Mouse (Mus musculus): ENCODE results near the gene Hist1h2bf. TPM values are rescaled to one million over a fixed set of nuclear protein-coding genes. Genes with fewer than 3 reads are reported as not detected.
"Not testable (repeated sequence)": the region's sequence is repeated elsewhere in the genome, so short reads cannot be mapped to it uniquely, and the experiment has no call there.

Hist1h2bf gene
- polyA plus RNA-seq, 1 experiment from 2014 or later: 6.0 TPM

DNA sequence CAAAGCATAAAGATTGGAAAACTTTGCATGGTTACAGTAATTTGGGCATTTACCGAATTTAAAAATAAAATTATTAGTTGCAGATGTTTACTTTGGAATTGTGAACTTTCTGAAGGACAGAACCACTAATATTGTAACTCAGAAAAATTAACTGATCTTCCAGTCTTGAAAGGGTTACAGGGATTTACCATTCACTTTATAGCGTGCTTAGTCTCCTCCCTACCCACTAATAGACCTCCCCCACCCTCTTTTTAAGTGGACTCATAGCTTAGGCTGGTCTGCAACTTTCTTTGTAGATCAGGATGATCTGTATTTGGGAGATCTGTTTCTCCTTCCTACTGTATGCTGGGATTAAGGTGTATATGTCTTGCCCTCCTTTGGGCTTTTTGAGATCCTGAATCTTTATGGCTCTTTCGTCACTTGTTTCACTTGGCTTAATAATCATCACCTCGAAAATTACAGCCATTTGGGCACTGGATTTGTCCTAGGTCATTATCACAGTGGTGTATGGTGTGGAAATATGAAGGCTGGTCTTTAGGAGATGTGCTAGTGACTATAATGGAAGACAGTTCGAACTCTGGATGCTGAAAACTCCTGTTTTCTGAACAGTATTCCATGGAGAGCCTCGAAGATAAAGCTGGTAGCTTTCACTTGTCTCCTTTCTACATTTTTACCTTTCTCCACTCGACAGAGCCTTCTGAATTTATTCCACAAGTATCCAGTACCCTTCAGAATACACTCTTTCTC lies 37.7 kb downstream of the Hist1h2bf start:
- WGBS: 13% methylated on average over 7 of the region's 7 CpGs

DNA sequence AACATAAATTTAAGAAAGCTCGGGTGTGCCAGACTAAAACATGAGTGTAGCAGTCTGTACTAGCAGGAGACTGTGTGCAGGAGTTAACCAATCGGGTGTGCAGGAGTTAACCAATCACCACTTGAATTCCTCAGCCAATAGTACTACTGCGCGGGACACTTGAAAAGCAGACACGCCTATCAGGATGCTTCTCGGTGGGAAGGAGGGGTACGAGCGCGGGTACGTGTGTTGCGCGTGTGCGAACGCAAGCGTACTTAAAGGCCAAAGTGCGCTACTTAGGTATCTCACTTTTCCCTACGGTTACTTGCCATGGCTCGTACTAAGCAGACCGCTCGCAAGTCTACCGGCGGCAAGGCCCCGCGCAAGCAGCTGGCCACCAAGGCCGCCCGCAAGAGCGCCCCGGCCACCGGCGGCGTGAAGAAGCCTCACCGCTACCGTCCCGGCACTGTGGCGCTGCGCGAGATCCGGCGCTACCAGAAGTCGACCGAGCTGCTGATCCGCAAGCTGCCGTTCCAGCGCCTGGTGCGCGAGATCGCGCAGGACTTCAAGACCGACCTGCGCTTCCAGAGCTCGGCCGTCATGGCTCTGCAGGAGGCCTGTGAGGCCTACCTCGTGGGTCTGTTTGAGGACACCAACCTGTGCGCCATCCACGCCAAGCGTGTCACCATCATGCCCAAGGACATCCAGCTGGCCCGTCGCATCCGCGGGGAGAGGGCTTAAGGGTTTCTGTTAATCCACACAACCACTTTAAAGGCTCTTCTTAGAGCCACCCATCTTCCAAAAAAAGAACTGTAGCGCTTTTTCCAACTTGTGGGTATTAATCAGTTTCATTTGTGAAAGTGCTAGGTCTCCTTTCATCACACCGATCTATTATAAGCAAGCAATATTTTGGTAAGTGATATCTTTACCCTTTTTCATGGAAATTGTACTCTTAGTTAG lies 38.6 kb downstream of the Hist1h2bf start, which contains the start of gene Hist1h3g:
Hist1h3g (plus strand) TSS at position 286 of the 939 bp plus-strand sequence.
- Histone ChIP-seq H3K4me3 (replicated peaks) (peak within 1 kb of the TSS; percentile 56), H3K4me1 (peaks cover 42% of the 10 kb centered on the region), H3K27ac (peak within 1 kb of the TSS; percentile 98), H3K9ac (peak within 1 kb of the TSS; percentile 57), H3K4me2 (peak within 1 kb of the TSS; percentile 58)
- H3K36me3 ChIP-seq; H3K27me3 ChIP-seq; H3K9me3 ChIP-seq (replicated peaks): not testable (repeated sequence)
- under 1% methylated on average over 50 of the region's 62 CpGs for WGBS
- ATAC-seq (replicated peaks; ENCODE audit: low FRiP score): peak; percentile 94

More for the DNA sequence above, 37.7 kb downstream of the Hist1h2bf start:
- Histone ChIP-seq H3K4me2 (peak overlapping the region; percentile 58), H3K4me1 (peaks cover 46% of the 10 kb centered on the region), H3K4me3 (replicated peaks) (peak overlapping the region; percentile 56), H3K36me3 (no peaks in the 10 kb centered on the region), H3K9ac (peak overlapping the region; percentile 57), H3K9me3 (replicated peaks) (no peaks in the 10 kb centered on the region), H3K27ac (peak overlapping the region; percentile 98), H3K27me3 (no peaks in the 10 kb centered on the region)
- ATAC-seq (replicated peaks; ENCODE audit: low FRiP score): no peak

- Histone ChIP-seq H3K36me3 (no peaks in the 10 kb centered on the region), H3K9ac (peak overlapping the region; percentile 40), H3K4me2 (peak overlapping the region; percentile 58), H3K4me3 (replicated peaks) (peak overlapping the region; percentile 56), H3K27ac (peak overlapping the region; percentile 98), H3K4me1 (peaks cover 40% of the 10 kb centered on the region), H3K9me3 (replicated peaks) (no peaks in the 10 kb centered on the region), H3K27me3 (no peaks in the 10 kb centered on the region)
- under 1% methylated on average over 15 of the region's 15 CpGs for WGBS
- 0 out of 2 replicates have a peak, but pooled peaks have one; percentile 13 for ATAC-seq (replicated peaks; ENCODE audit: low FRiP score)
Observed at GRCm38 (mm10) chr13:23534368-23535131, 39.4 kb downstream of the Hist1h2bf start.

DNA sequence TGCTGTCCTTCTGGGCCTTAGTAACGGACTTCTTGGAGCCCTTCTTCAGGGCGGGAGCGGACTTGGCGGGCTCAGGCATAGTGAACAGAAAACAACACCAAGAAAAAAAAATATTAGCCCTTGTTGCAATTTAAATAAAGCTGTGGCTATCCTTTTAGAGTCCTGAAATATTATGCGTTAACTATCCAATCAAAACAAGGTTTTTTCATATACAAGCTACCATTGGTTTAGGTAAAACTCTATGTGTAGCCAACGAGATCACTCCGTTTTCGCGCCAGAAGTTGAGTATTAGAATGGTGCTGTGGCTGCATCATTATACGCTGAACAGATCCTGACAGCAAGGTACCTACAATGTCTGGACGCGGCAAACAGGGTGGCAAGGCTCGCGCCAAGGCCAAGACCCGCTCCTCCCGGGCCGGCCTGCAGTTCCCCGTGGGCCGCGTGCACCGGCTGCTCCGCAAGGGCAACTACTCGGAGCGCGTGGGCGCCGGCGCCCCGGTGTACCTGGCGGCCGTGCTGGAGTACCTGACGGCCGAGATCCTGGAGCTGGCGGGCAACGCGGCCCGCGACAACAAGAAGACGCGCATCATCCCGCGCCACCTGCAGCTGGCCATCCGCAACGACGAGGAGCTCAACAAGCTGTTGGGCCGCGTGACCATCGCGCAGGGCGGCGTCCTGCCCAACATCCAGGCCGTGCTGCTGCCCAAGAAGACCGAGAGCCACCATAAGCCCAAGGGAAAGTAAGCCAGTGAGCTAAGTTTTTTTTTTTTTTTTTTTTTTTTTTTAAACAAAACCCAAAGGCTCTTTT lies 40.2 kb downstream of the Hist1h2bf start, which contains the start of gene Hist1h2af:
Hist1h2af (plus strand) TSS at position 347 of the 808 bp plus-strand sequence.
- not testable (repeated sequence) for H3K36me3 ChIP-seq; H3K27me3 ChIP-seq; H3K9me3 ChIP-seq (replicated peaks)
- WGBS: under 1% methylated on average over 28 of the region's 53 CpGs
- ATAC-seq (replicated peaks; ENCODE audit: low FRiP score): peak; percentile 63
- H3K4me1 ChIP-seq: peaks cover 45% of the 10 kb centered on the region
- peak within 1 kb of the TSS; percentile 56 for H3K4me3 ChIP-seq (replicated peaks)
- peak within 1 kb of the TSS; percentile 47 for H3K9ac ChIP-seq
- H3K4me2 ChIP-seq: peak within 1 kb of the TSS; percentile 58
- H3K27ac ChIP-seq: peak within 1 kb of the TSS; percentile 98

GRCm38 (mm10) chr13:23532262-23533075 lies 41.5 kb downstream of the Hist1h2bf start:
- Histone ChIP-seq H3K27ac (peak overlapping the region; percentile 98), H3K36me3 (no peaks in the 10 kb centered on the region), H3K4me3 (replicated peaks) (peak overlapping the region; percentile 56), H3K27me3 (no peaks in the 10 kb centered on the region), H3K9me3 (replicated peaks) (no peaks in the 10 kb centered on the region), H3K4me2 (peak overlapping the region; percentile 58), H3K4me1 (peaks cover 46% of the 10 kb centered on the region), H3K9ac (peak overlapping the region; percentile 47)
- WGBS: 24% methylated on average over 9 of the region's 9 CpGs
- ATAC-seq (replicated peaks; ENCODE audit: low FRiP score): no peak

- Histone ChIP-seq H3K9me3 (replicated peaks) (no peaks in the 10 kb centered on the region), H3K4me2 (peak within 1 kb of the TSS; percentile 58), H3K4me3 (replicated peaks) (peak within 1 kb of the TSS; percentile 56), H3K9ac (peak within 1 kb of the TSS; percentile 66), H3K36me3 (no peaks in the 10 kb centered on the region), H3K27me3 (no peaks in the 10 kb centered on the region), H3K4me1 (peaks cover 34% of the 10 kb centered on the region), H3K27ac (peak within 1 kb of the TSS; percentile 98)
- peak; percentile 76 for ATAC-seq (replicated peaks; ENCODE audit: low FRiP score)
- under 1% methylated on average over 61 of the region's 70 CpGs for WGBS
Observed at GRCm38 (mm10) chr13:23530901-23531875, 42.8 kb downstream of the Hist1h2bf start, which contains the start of gene Hist1h4h. TSS of gene Hist1h4h (plus strand) at chr13:23531050.

GRCm38 (mm10) chr13:23530181-23530900 lies 43.7 kb downstream of the Hist1h2bf start:
- no peak for ATAC-seq (replicated peaks; ENCODE audit: low FRiP score)
- Histone ChIP-seq H3K4me2 (peak overlapping the region; percentile 58), H3K9me3 (replicated peaks) (no peaks in the 10 kb centered on the region), H3K9ac (peak overlapping the region; percentile 66), H3K27ac (peak overlapping the region; percentile 98), H3K36me3 (no peaks in the 10 kb centered on the region), H3K4me3 (replicated peaks) (peak overlapping the region; percentile 56), H3K4me1 (peaks cover 35% of the 10 kb centered on the region), H3K27me3 (no peaks in the 10 kb centered on the region)
- under 1% methylated on average over 20 of the region's 20 CpGs for WGBS

DNA sequence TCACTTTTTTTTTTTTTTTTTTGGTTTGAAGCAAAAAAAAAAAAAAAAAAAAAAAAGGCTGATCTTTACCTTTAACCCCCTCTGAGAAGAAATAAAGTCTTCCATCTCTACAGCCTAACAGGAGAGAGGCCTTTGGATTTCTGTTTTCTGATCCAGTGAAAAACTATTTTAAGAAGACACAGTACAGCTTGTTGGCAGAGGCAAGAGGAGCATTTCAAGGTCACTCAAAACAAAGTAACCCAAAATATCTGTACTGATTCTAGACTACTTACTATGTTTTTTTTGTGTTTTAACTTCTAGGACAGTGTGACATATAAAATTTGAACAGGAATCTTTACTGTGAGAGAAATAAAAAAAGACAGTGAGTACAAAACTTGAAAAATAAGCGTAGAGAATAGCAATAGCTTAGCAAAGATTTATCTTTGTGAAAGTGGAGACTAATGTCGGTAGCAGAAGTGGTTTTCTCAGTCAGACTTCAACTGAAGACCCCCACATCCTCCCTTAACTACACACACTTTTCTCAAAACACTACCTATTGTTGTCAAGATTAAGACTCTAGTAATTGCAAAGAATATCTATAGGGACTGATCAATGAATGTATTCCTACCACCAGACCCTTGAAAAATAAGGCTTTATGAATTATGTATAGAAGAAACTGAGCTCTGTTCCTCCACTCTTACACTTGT lies 44.4 kb downstream of the Hist1h2bf start:
- Histone ChIP-seq H3K27me3 (no peaks in the 10 kb centered on the region), H3K27ac (peak overlapping the region; percentile 98), H3K4me2 (peak overlapping the region; percentile 58), H3K9me3 (replicated peaks) (no peaks in the 10 kb centered on the region), H3K4me3 (replicated peaks) (peak overlapping the region; percentile 56), H3K36me3 (no peaks in the 10 kb centered on the region), H3K4me1 (peaks cover 36% of the 10 kb centered on the region), H3K9ac (peak overlapping the region; percentile 66)
- ATAC-seq (replicated peaks; ENCODE audit: low FRiP score): no peak
- 15% methylated on average over 2 of the region's 2 CpGs for WGBS

Data from kidney, embryonic 15.5 days (tissue).